Mouse (Mus musculus): ENCODE data around the gene Cxcl9.

The Cxcl9 gene

GRCm38 (mm10) chr5:92336743-92337142 lies 8.9 kb upstream of the Cxcl9 start:
- DNase-seq (ENCODE audit: low spot score in 2 of 2), result no peak

- DNase-seq (ENCODE audit: low spot score in 2 of 2), result no peak
Observed at GRCm38 (mm10) chr5:92332359-92332840, 4.5 kb upstream of the Cxcl9 start.

- DNase-seq (ENCODE audit: low spot score in 2 of 2), result no peak
Observed at GRCm38 (mm10) chr5:92331635-92332338, 3.9 kb upstream of the Cxcl9 start, which contains the start of gene Art3. Art3 (plus strand) TSS chr5:92331827.

DNA sequence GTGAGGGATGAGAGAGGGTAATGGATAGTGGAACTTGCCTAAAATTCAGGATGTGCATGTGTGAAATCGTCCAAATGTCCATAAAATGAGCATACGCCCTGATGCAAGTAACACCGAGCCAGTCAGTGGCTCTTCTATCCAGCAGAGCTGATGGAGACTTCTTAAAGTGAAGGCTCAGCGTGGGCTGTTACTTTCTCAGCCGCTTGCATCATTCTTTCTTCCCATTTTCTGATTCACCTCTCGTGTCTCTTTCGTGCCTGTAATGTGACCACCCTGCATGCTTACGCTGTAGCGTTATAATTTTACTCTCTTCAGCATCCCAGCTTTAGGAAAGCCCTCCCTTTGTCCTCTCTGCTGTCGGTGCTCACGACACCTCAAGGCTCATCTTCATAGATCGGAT lies 3.2 kb upstream of the Cxcl9 start:
- no peak for DNase-seq (ENCODE audit: low spot score in 2 of 2)

- no peak for DNase-seq (ENCODE audit: low spot score in 2 of 2)
Observed at GRCm38 (mm10) chr5:92327367-92327766, 512 bp downstream of the Cxcl9 start.

- no peak for DNase-seq (ENCODE audit: low spot score in 2 of 2)
Observed at GRCm38 (mm10) chr5:92323264-92323663, 4.6 kb downstream of the Cxcl9 start.

DNA sequence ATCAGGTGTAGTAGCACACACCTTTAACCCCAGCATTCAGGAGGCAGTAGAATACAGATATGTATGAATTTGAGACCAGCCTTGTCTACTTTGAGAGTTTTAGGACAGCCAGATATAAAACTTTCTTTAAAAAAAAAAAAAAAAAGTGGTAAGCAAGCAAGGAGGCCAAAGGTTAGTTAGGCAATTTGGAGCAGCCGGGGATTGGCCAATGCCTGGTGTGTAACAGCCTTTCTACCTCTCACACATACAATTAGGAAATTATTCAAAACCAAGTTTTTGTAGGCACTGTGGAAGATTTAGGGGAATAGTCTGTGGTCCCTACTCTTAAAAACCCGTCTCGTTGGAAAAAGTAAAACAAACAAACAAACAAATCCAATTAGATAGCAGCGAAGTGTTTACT lies 5.3 kb downstream of the Cxcl9 start:
- DNase-seq (ENCODE audit: low spot score in 2 of 2), result no peak

- no peak for DNase-seq (ENCODE audit: low spot score in 2 of 2)
Observed at GRCm38 (mm10) chr5:92321631-92322400, 6.1 kb downstream of the Cxcl9 start.

DNA sequence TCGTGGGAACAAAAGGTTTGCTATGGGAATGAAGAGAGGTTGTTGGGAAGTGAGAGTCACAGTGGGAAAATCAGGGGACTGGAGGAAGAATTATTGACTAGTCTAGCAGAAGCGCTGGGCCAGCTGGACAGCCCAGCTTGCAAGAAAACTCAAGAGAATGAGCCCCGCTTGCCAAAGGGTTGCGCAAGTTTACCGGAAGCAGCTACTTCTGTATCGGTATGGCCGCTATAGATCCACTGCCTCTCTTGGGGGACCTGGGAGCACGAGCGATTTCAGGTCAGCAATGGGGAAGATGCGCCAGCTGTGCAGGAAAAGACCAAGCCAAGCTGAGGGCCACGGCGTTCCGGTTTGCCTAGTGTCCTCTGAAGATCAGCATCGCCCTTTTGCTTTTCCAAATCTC lies 9.3 kb downstream of the Cxcl9 start:
- no peak for DNase-seq (ENCODE audit: low spot score in 2 of 2)

DNA sequence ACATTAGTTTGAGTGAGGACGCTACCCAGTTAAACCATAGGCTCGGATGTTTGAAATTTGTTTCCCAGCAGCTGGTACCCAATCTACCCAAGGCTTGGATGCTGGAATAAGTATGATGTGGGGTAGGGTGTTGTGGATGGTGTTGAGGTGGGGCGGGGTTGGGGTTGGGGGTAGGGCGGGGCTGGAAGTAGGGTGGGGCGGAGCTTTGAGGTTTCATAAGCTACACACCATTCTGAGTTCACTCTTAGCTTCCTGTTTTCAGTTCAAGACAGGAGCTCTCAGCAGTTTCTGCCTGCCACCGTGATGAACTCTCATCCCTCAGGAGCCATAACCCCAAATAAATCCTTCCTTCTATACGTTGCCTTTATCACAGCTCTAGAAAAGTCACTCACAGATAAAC lies 9.8 kb downstream of the Cxcl9 start:
- no peak for DNase-seq (ENCODE audit: low spot score in 2 of 2)

GRCm38 (mm10) chr5:92313776-92314175 lies 14.1 kb downstream of the Cxcl9 start:
- DNase-seq (ENCODE audit: low spot score in 2 of 2), result no peak

DNA sequence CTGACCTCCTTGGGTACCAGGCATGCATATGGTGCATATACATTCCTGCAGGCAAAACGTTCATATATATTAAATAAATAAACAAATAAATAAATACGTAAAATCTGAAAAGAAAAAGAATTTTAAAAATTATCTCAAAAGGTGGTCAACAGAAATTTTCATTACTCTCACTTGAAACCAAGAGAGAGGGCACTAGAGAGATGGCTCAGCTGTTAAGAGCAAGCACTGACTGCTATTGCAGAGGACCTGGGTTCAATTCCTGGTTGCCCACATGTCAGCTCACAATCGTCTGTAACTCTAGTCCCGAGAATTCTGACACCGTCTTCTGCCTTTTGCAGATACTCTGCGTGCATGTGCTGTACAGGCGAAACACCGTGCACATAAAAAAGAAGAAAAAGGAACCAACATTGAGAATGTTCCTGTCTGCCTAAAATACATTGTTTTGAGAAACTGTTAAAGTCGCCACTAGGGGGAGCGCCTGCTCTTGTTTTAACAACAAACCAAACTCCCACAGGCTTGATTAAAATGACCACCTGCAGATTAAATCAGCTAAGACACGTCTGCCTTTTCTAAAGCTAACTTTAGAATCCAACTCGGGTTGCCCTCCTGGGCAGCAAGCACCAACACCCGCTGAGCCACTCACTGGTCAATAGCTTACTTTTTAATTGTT lies 15.7 kb downstream of the Cxcl9 start:
- DNase-seq (ENCODE audit: low spot score in 2 of 2), result peak; percentile 65 to 85

GRCm38 (mm10) chr5:92309681-92310511 lies 18.0 kb downstream of the Cxcl9 start, which contains the start of gene Sdad1:
Sdad1 (minus strand) TSS chr5:92310479.
- DNase-seq (ENCODE audit: low spot score in 2 of 2), result peak; percentile 86 to 89

DNA sequence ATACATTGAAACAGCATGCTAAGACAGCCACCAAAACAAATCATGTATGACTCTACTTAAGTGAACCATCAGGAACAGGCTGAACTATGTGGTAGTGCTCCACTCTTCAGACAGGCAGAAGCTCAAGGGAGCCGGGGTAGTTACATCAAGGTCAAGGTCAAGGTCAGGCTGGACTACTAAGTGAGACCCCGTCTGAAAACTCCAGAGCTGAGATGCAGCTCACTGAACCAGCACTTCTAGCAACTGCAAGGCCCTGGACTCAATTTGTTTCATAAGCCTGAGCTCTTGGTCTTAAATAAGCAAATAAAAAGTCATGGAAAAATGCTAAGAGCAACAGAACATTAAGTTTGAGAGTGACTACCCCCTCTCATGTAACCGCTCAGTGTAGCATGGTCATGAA lies 23.6 kb downstream of the Cxcl9 start:
- no peak for DNase-seq (ENCODE audit: low spot score in 2 of 2)

GRCm38 (mm10) chr5:92302149-92302840 lies 25.6 kb downstream of the Cxcl9 start:
- DNase-seq (ENCODE audit: low spot score in 2 of 2), result no peak

- DNase-seq (ENCODE audit: low spot score in 2 of 2), result no peak
Observed at GRCm38 (mm10) chr5:92294525-92294924, 33.4 kb downstream of the Cxcl9 start.

DNA sequence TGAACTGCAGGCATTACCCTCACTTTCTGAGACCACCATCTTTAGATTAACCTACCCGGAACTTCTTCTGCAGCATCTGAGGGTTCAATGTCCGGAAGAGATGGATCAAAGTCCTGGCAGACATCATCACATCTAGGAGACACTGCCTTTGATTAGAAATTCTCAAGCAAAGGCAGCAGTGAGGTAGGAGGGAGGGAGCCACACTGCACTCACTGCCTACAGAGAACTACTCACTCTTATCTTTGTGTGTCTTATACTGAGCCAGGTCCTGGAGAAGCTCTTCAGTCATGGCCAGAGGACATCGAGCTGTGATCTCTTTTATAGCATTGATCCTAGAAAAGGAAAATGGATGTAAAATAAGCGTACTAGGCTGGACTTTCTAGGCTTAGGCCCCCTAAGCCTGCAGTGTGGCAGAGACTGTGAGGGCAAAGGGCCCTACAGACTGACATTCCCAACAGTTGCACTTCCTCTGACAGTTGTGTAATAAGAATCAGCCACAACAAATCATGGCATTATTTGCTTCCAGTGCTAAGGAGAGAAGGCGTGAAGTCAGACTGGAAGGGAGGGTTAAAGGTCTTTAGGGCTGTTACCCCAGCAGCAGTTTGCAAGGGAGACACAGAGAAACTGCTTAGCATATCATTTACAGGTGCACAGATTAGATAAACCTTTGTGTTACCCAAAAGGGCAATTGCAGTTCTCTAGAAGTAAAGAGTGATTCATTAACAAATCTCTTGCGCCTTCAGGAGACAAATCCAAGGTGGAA lies 36.0 kb downstream of the Cxcl9 start:
- no peak for DNase-seq (ENCODE audit: low spot score in 2 of 2)

DNA sequence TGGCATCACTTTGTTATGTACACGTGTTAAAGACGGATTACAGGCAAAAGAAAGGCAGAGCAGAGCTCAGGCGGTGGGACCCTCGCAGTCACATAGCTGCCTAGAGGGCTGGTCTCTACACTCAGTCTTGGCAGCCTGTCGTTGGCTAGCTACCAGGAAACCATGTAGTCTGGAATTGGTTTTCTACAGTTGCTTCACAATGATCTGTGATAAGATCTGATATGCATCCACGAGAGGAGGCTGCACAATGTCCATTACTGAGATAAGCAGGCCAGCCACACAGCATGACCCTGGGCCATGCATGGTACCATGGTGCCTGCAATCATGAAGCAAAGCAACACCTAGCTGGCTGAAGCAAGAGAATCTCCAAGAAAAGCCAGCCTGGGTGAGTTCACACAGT lies 40.0 kb downstream of the Cxcl9 start:
- no peak for DNase-seq (ENCODE audit: low spot score in 2 of 2)

DNA sequence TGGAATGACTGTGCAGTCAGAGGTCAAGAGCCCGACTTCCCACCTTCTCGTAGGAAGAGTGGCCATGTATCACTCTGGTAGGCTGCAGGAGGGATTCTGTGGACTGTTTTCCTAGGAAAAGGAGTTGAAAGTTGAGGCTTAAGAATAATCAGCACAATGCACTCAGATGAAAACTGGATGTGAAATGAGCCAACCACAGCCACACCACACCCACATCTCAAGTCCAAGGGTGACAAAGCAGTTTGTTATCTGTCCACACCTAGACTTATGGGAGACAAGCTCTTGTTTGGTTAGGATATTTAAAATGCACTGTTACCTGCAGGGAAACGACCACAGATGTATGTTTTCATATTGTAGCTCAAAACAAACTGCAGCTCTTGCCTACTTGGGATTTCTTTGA lies 44.8 kb downstream of the Cxcl9 start:
- no peak for DNase-seq (ENCODE audit: low spot score in 2 of 2)

GRCm38 (mm10) chr5:92282571-92282970 lies 45.3 kb downstream of the Cxcl9 start:
- DNase-seq (ENCODE audit: low spot score in 2 of 2), result no peak

Data from thymus, postnatal 10 days (tissue).